Mouse (Mus musculus) erythroblast, embryonic 14.5 days (primary cell): ENCODE measurements around the gene Sap25.

Source experiments
- GATA1 ChIP-seq: IDR thresholded peaks from 2 replicates; pipeline ENCODE4 v1.6.1; 2012; ENCODE audit warnings: low read length, inconsistent platforms, mixed read lengths
- TAL1 ChIP-seq: IDR thresholded peaks from 3 replicates; pipeline ENCODE4 v1.6.1; 2012; ENCODE audit warnings: low read length, inconsistent platforms, mixed read lengths

DNA sequence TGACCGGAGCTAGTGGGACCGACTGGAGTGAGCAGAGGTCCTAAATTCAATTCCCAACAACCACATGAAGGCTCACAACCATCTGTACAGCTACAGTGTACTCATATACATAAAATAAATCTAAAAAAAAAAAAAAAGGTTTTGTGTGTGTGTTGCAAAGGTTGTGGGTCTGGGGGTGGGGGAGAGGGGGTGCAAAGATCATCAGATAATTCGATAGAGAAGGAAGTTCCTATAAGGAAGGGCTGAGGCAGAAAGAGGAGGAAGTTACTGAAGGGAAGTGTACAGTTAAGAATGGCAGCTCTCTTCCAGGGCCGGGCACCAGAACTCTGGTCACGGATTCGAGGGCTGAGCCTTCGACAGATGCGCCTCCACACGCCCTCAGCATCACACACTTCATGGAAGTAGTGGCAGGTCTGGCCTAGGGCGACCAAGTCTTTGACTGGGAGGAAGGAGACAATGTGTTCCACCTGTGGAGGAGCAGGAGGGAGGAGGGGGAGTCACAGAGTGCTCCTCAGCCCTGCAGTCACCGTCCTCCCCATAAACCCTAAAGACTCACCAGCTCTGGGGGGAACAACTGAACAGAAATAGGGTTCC lies 17.1 kb upstream of the Sap25 start:
- TF ChIP-seq TAL1 = no peak
- TF ChIP-seq GATA1 = no peak
